Mouse (Mus musculus): Measurements from ENCODE around the gene Oxa1l.

DNA sequence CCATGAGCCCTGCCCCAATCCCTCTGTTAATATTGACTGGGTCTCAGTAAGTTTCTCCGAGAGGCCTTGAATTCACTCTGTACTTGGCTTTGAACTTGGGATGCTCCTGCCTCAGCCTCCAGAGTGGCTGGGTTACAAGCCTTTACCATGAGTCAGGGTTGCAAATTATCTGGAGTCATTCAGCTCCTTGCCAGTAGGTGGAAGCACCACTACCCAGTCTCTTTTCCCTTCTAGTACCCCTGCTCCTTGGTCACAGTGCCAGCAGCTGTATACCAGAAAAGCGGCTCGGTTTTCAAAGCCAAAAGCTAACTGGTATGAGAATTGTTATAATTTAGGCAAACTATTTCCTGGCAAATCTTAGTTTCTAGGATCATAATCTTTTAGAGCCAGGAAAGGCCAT lies 15.3 kb downstream of the Oxa1l start:
- TF ChIP-seq USF1 (IDR thresholded peaks at IDR 0.05; ENCODE audit: low read depth) (no peak), POLR2AphosphoS2 (IDR thresholded peaks at IDR 0.05; ENCODE audit: insufficient read length, low read depth) (no peak), POLR2A (IDR thresholded peaks at IDR 0.05; ENCODE audit: insufficient read length, low read depth) (no peak), E2F4 (IDR thresholded peaks at IDR 0.05; ENCODE audit: insufficient read depth) (no peak), MAX (IDR thresholded peaks at IDR 0.05; ENCODE audit: low read depth) (no peak), MYOG (IDR thresholded peaks at IDR 0.05; ENCODE audit: control insufficient read depth in 1 of 3, insufficient read depth in 1 of 3, insufficient read length in 2 of 3, low read depth in 2 of 3) (no peak), TCF3 (IDR thresholded peaks at IDR 0.05; ENCODE audit: insufficient read length, low read depth) (no peak), TCF12 (IDR thresholded peaks at IDR 0.05; ENCODE audit: insufficient read depth, poor library complexity, severe bottlenecking) (no peak), CEBPB (IDR thresholded peaks at IDR 0.05; ENCODE audit: insufficient read depth, poor library complexity, severe bottlenecking) (no peak), REST (IDR thresholded peaks at IDR 0.05; ENCODE audit: insufficient read depth, insufficient read length) (no peak), MYOD1 (IDR thresholded peaks at IDR 0.05; ENCODE audit: control insufficient read depth in 1 of 3, insufficient read length in 2 of 3, low read depth in 2 of 3) (no peak)
